Mouse (Mus musculus): ENCODE results near the gene Rab21. TPM values are rescaled to one million over a fixed set of nuclear protein-coding genes. Genes with fewer than 3 reads are reported as not detected.
A peak's percentile ranks its signal among the peaks of the same experiment; 100 is the strongest.
"Not testable (repeated sequence)": the region's sequence is repeated elsewhere in the genome, so short reads cannot be mapped to it uniquely, and the experiment has no call there.

Gene Rab21
- polyA plus RNA-seq, 1 experiment from 2014 or later = 9.4 TPM

DNA sequence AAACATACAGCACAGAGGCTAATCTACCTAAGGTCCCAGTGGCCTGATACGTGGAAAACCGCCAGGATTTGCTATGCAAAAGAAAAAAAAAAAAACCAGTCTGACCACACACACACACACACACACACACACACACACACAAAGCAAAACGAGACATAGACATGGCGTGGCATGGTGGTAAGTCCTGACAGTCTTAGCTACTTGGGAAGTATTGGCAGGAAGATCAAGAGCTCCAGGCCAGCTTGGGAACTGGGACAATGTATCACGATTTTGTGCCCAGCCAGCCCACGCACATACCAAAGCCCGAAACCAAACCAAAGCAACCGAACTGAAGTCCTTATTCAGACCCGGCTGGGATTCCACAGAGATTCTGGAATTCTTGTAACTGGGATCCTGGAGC lies 18.1 kb upstream of the Rab21 start:
- Histone ChIP-seq H3K36me3 (ENCODE audit: control insufficient read depth, insufficient read depth, low read length) (no peaks in the 10 kb centered on the region), H3K9me3 (ENCODE audit: control insufficient read depth, low read length) (no peaks in the 10 kb centered on the region), H3K4me2 (replicated peaks; ENCODE audit: low read depth, low read length) (no peak overlapping the region), H3K27ac (ENCODE audit: low read depth, low read length) (no peak overlapping the region), H3K27me3 (ENCODE audit: control insufficient read depth, insufficient read depth, low read length) (no peaks in the 10 kb centered on the region), H3K4me3 (ENCODE audit: low read length) (no peak overlapping the region), H3K9ac (ENCODE audit: low read depth, low read length) (no peak overlapping the region), H3K4me1 (ENCODE audit: control insufficient read depth, insufficient read depth, low read length) (no peaks in the 10 kb centered on the region)
- WGBS = 87% methylated on average over 9 of the region's 9 CpGs
- no peak for ATAC-seq (ENCODE audit: low FRiP score, low TSS enrichment)

DNA sequence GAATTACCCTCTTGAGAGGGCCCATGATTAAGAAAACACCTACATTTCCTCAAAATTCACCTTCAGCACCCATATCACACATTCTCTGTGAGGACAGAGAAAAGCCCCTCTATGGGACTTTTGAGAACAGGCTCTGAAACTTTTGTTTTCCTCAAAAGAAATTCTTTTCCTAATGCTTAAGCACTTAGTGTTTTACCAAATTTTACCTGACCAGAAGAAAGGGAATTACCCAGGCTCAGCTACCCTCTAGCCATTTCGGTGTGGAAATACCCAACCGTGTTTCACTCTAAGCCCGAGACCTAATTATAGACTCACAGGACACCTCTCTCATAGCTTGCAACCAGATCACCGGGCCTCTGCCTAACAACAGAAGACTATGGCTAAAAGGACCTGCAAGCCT lies 17.6 kb upstream of the Rab21 start:
- Histone ChIP-seq H3K4me3 (ENCODE audit: low read length) (no peak overlapping the region), H3K27me3 (ENCODE audit: control insufficient read depth, insufficient read depth, low read length) (no peaks in the 10 kb centered on the region), H3K27ac (ENCODE audit: low read depth, low read length) (no peak overlapping the region), H3K4me1 (ENCODE audit: control insufficient read depth, insufficient read depth, low read length) (no peaks in the 10 kb centered on the region), H3K9me3 (ENCODE audit: control insufficient read depth, low read length) (no peaks in the 10 kb centered on the region), H3K9ac (ENCODE audit: low read depth, low read length) (no peak overlapping the region), H3K36me3 (ENCODE audit: control insufficient read depth, insufficient read depth, low read length) (no peaks in the 10 kb centered on the region), H3K4me2 (replicated peaks; ENCODE audit: low read depth, low read length) (no peak overlapping the region)
- 90% methylated on average over 4 of the region's 4 CpGs for WGBS
- ATAC-seq (ENCODE audit: low FRiP score, low TSS enrichment) = no peak

- no peak overlapping the region for H3K4me2 ChIP-seq (replicated peaks; ENCODE audit: low read depth, low read length)
- no peak overlapping the region for H3K9ac ChIP-seq (ENCODE audit: low read depth, low read length)
- no peak overlapping the region for H3K4me3 ChIP-seq (ENCODE audit: low read length)
- 78% methylated on average over 8 of the region's 8 CpGs for WGBS
- H3K27me3 ChIP-seq (ENCODE audit: control insufficient read depth, insufficient read depth, low read length) = no peaks in the 10 kb centered on the region
- H3K4me1 ChIP-seq (ENCODE audit: control insufficient read depth, insufficient read depth, low read length) = no peaks in the 10 kb centered on the region
- H3K9me3 ChIP-seq (ENCODE audit: control insufficient read depth, low read length) = no peaks in the 10 kb centered on the region
- H3K36me3 ChIP-seq (ENCODE audit: control insufficient read depth, insufficient read depth, low read length) = no peaks in the 10 kb centered on the region
- no peak for ATAC-seq (ENCODE audit: low FRiP score, low TSS enrichment)
- no peak overlapping the region for H3K27ac ChIP-seq (ENCODE audit: low read depth, low read length)
Measured at GRCm38 (mm10) chr10:115332420-115332952, 17.1 kb upstream of the Rab21 start.

DNA sequence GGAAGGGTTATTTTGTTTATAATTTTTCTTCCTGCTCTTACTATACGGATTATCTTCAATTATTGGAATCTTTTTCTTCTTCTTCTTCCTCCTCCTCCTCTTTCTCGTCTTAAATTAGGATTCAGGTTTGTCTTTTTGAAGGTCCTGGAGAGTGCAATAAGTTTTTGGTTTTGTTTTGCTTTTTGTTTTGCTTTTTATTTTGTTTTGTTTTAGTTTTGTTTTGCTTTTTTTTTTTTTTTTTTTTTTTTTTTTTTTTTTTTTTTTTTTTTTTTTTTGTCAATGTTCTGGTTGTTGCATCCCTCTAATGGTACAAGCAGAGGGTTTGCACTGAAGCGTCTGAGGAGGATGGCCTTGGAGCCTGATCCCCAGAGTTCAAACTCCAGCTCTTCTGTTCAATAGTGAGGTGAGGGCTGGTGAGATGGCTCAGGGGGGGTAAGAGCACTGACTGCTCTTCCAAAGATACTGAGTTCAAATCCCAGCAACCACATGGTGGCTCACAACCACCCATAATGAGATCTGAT lies 13.7 kb upstream of the Rab21 start:
- 83% methylated on average over 3 of the region's 3 CpGs for WGBS
- Histone ChIP-seq H3K36me3 (ENCODE audit: control insufficient read depth, insufficient read depth, low read length) (no peaks in the 10 kb centered on the region), H3K27ac (ENCODE audit: low read depth, low read length) (no peak overlapping the region), H3K4me1 (ENCODE audit: control insufficient read depth, insufficient read depth, low read length) (no peaks in the 10 kb centered on the region), H3K9me3 (ENCODE audit: control insufficient read depth, low read length) (no peaks in the 10 kb centered on the region), H3K27me3 (ENCODE audit: control insufficient read depth, insufficient read depth, low read length) (no peaks in the 10 kb centered on the region), H3K4me2 (replicated peaks; ENCODE audit: low read depth, low read length) (no peak overlapping the region), H3K4me3 (ENCODE audit: low read length) (no peak overlapping the region), H3K9ac (ENCODE audit: low read depth, low read length) (no peak overlapping the region)
- ATAC-seq (ENCODE audit: low FRiP score, low TSS enrichment) = no peak

- no peaks in the 10 kb centered on the region for H3K9me3 ChIP-seq (ENCODE audit: control insufficient read depth, low read length)
- no peaks in the 10 kb centered on the region for H3K4me1 ChIP-seq (ENCODE audit: control insufficient read depth, insufficient read depth, low read length)
- no peaks in the 10 kb centered on the region for H3K27me3 ChIP-seq (ENCODE audit: control insufficient read depth, insufficient read depth, low read length)
- 80% methylated on average over 6 of the region's 6 CpGs for WGBS
- H3K27ac ChIP-seq (ENCODE audit: low read depth, low read length) = no peak overlapping the region
- no peak overlapping the region for H3K4me2 ChIP-seq (replicated peaks; ENCODE audit: low read depth, low read length)
- no peak overlapping the region for H3K4me3 ChIP-seq (ENCODE audit: low read length)
- no peak for ATAC-seq (ENCODE audit: low FRiP score, low TSS enrichment)
- H3K9ac ChIP-seq (ENCODE audit: low read depth, low read length) = no peak overlapping the region
- no peaks in the 10 kb centered on the region for H3K36me3 ChIP-seq (ENCODE audit: control insufficient read depth, insufficient read depth, low read length)
Measured at GRCm38 (mm10) chr10:115328514-115328913, 13.1 kb upstream of the Rab21 start.

DNA sequence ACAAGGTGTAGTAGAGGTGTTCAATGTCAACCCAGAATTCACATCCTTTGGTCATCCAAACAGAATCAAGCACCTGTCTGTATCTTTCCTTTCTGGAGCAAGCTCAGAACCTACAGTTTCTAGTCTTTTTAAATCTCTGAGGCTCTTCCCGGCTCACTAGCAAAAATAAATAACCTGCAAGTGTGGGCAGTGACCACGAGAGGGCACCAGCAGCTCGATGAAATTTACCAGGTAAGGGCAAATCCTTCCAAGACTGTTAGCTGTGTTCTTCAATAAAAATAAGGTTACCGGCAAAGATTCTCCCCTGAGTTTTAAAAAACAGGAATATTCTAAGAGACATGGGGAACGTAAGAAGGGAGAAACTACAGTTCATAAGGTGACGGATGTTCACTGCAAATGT lies 7.9 kb upstream of the Rab21 start:
- H3K4me3 ChIP-seq (ENCODE audit: low read length) = no peak overlapping the region
- H3K4me2 ChIP-seq (replicated peaks; ENCODE audit: low read depth, low read length) = no peak overlapping the region
- no peaks in the 10 kb centered on the region for H3K27me3 ChIP-seq (ENCODE audit: control insufficient read depth, insufficient read depth, low read length)
- H3K4me1 ChIP-seq (ENCODE audit: control insufficient read depth, insufficient read depth, low read length) = no peaks in the 10 kb centered on the region
- peak; percentile 44; the same call in 1 of the 2 replicates for ATAC-seq (ENCODE audit: low FRiP score, low TSS enrichment)
- H3K27ac ChIP-seq (ENCODE audit: low read depth, low read length) = no peak overlapping the region
- no peaks in the 10 kb centered on the region for H3K9me3 ChIP-seq (ENCODE audit: control insufficient read depth, low read length)
- H3K9ac ChIP-seq (ENCODE audit: low read depth, low read length) = no peak overlapping the region
- no peaks in the 10 kb centered on the region for H3K36me3 ChIP-seq (ENCODE audit: control insufficient read depth, insufficient read depth, low read length)
- WGBS = 10% methylated on average over 6 of the region's 6 CpGs

GRCm38 (mm10) chr10:115321317-115322035 lies 6.1 kb upstream of the Rab21 start:
- H3K4me1 ChIP-seq (ENCODE audit: control insufficient read depth, insufficient read depth, low read length) = no peaks in the 10 kb centered on the region
- H3K4me3 ChIP-seq (ENCODE audit: low read length) = no peak overlapping the region
- 78% methylated on average over 5 of the region's 5 CpGs for WGBS
- no peaks in the 10 kb centered on the region for H3K27me3 ChIP-seq (ENCODE audit: control insufficient read depth, insufficient read depth, low read length)
- H3K27ac ChIP-seq (ENCODE audit: low read depth, low read length) = no peak overlapping the region
- H3K9ac ChIP-seq (ENCODE audit: low read depth, low read length) = no peak overlapping the region
- no peaks in the 10 kb centered on the region for H3K36me3 ChIP-seq (ENCODE audit: control insufficient read depth, insufficient read depth, low read length)
- H3K4me2 ChIP-seq (replicated peaks; ENCODE audit: low read depth, low read length) = no peak overlapping the region
- no peaks in the 10 kb centered on the region for H3K9me3 ChIP-seq (ENCODE audit: control insufficient read depth, low read length)
- no peak for ATAC-seq (ENCODE audit: low FRiP score, low TSS enrichment)

DNA sequence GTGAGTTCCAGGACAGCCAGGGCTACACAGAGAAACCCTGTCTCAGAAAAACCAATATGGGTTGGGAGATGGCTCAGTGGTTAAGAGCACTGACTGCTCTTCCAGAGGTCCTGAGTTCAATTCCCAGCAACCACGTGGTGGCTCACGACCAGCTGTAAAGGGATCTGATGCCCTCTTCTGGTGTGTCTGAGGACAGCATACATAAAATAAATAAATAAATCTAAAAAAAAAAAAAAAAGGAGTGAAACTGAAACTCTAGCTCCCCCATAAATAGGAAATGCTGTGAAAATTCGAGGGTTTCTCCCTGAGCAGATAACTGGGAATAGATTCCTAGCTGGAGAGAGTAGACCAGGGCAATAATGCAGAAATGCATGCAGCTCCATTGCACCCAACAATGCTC lies 3.0 kb upstream of the Rab21 start:
- H3K4me1 ChIP-seq (ENCODE audit: control insufficient read depth, insufficient read depth, low read length); H3K27ac ChIP-seq (ENCODE audit: low read depth, low read length); H3K4me2 ChIP-seq (replicated peaks; ENCODE audit: low read depth, low read length); H3K9me3 ChIP-seq (ENCODE audit: control insufficient read depth, low read length); H3K27me3 ChIP-seq (ENCODE audit: control insufficient read depth, insufficient read depth, low read length); H3K9ac ChIP-seq (ENCODE audit: low read depth, low read length); ATAC-seq (ENCODE audit: low FRiP score, low TSS enrichment); H3K36me3 ChIP-seq (ENCODE audit: control insufficient read depth, insufficient read depth, low read length); H3K4me3 ChIP-seq (ENCODE audit: low read length): not testable (repeated sequence)
- 74% methylated on average over 3 of the region's 3 CpGs for WGBS

DNA sequence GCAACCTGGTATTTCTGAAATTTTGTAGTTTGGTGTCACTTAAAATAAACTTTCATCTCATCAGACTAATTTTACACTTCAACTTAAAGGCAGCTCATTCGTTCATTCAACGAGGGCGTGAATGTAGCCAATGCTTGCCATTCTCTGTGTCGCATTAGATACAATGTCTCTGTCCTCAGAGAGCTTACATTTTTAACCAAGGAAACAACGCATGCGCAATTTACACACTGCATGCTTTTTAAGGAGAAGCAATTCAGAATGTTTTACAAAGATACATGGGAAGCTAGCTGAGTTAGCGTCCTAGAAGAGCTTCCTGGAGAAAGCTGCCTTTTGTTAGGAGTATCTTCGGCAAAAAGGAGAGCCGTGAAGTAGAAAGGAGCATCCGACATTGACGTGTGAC lies 919 bp upstream of the Rab21 start:
- Histone ChIP-seq H3K36me3 (ENCODE audit: control insufficient read depth, insufficient read depth, low read length) (no peaks in the 10 kb centered on the region), H3K4me1 (ENCODE audit: control insufficient read depth, insufficient read depth, low read length) (peaks cover 14% of the 10 kb centered on the region), H3K4me2 (replicated peaks; ENCODE audit: low read depth, low read length) (peak overlapping the region; percentile 46), H3K9me3 (ENCODE audit: control insufficient read depth, low read length) (no peaks in the 10 kb centered on the region), H3K27me3 (ENCODE audit: control insufficient read depth, insufficient read depth, low read length) (no peaks in the 10 kb centered on the region), H3K4me3 (ENCODE audit: low read length) (peak overlapping the region; percentile 83), H3K27ac (ENCODE audit: low read depth, low read length) (peak overlapping the region; percentile 90; the same call in 1 of the 2 replicates), H3K9ac (ENCODE audit: low read depth, low read length) (peak overlapping the region; percentile 85; the same call in 1 of the 2 replicates)
- whole genome bisulfite sequencing = 71% methylated on average over 11 of the region's 11 CpGs
- no peak for ATAC-seq (ENCODE audit: low FRiP score, low TSS enrichment)

Measured in kidney, embryonic 14.5 days (tissue).